Mouse (Mus musculus) kidney, postnatal 0 days (tissue): ENCODE measurements around the gene Zfp385a. TPM values are rescaled to one million over a fixed set of nuclear protein-coding genes. Genes with fewer than 3 reads are reported as not detected.

Experiments used
- ATAC-seq: fragments of 200-750 bp; cut with Nextera tagmentation; replicated peaks from 2 replicates; pipeline ENCODE4 v1.8.0; 2017; ENCODE audit warnings: low read depth, moderate number of reproducible peaks, moderate TSS enrichment, moderate library complexity; ENCODE audit not compliant: low FRiP score
- DNase-seq: peaks from one replicate; pipeline ENCODE4 v3.0.0-alpha.2; 2016; ENCODE audit warnings: low spot score
- H3K27ac ChIP-seq: fragments of 300-500 bp; sonication (generic); 2 replicates; pipeline ENCODE4 v1.5.1; 2014; ENCODE audit warnings: mild to moderate bottlenecking
- H3K27me3 ChIP-seq: fragments of 300-500 bp; sonication (generic); 2 replicates; pipeline ENCODE4 v1.6.1; 2014; ENCODE audit warnings: low read length, mixed read lengths; ENCODE audit not compliant: insufficient read depth
- H3K36me3 ChIP-seq: fragments of 300-500 bp; sonication (generic); 2 replicates; pipeline ENCODE4 v1.6.1; 2014; ENCODE audit warnings: low read length, mixed read lengths; ENCODE audit not compliant: insufficient read depth
- H3K4me1 ChIP-seq: fragments of 300-500 bp; sonication (generic); replicated peaks from 2 replicates; pipeline ENCODE4 v1.6.1; 2014; ENCODE audit warnings: antibody characterized with exemption, low read length, mixed read lengths; ENCODE audit not compliant: insufficient read depth
- H3K4me2 ChIP-seq: fragments of 300-500 bp; sonication (generic); 2 replicates; pipeline ENCODE4 v1.6.1; 2014; ENCODE audit warnings: mild to moderate bottlenecking, low read length, moderate library complexity, mixed read lengths
- H3K4me3 ChIP-seq: fragments of 300-500 bp; sonication (generic); replicated peaks from 2 replicates; pipeline ENCODE4 v1.5.1; 2014; ENCODE audit warnings: low read depth, low read length
- H3K9ac ChIP-seq: fragments of 300-500 bp; sonication (generic); 2 replicates; pipeline ENCODE4 v1.6.1; 2014; ENCODE audit warnings: low read depth, low read length
- H3K9me3 ChIP-seq: fragments of 300-500 bp; sonication (generic); replicated peaks from 2 replicates; pipeline ENCODE4 v1.6.1; 2016; ENCODE audit warnings: low read length, inconsistent platforms, mixed read lengths
- CTCF ChIP-seq: IDR thresholded peaks from 2 replicates; pipeline ENCODE4 v1.5.1; 2016; ENCODE audit warnings: antibody characterized with exemption, low read depth, mild to moderate bottlenecking, moderate library complexity
- WGBS: fragments of 180-500 bp; shearing (Covaris S2); extraction: QIAGEN DNeasy Blood & Tissue Kit; methylation state at CpG from one replicate; pipeline ENCODE4 v1.1.7; 2014; 5-methylcytosine and 5-hydroxymethylcytosine counted together
- polyA plus RNA-seq: library from polyadenylated mRNA; unstranded; fragments of >200 nt; fragmentation: Nextera tagmentation; extraction: Ambion mirVana; gene quantifications from 2 replicates; pipeline ENCODE4 v1.2.1, GENCODE M21; 2015

The Zfp385a gene
- polyA plus RNA-seq, 1 experiment from 2014 or later = 11.8 TPM

DNA sequence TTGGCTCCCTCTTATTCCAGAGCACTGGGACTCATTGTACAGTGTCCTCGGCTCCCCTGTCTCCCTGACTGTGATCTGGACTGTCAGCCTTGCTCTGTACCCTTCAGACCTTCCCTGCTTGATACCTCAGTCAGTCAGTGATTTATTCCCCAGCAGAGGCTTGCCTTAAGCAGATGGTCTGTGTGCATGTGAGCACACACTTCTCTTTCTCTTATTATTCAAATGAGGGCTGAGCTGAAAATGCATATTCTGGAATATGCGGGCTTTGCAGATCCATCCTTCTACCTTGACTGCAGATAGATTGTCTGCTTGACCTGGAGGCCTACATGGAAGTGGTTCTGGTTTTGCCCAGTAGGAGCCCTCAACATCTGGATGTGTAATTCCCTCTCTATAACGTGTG, 41.9 kb downstream of the Zfp385a start:
- Histone ChIP-seq H3K9ac (0 out of 2 replicates have a peak overlapping the region, but pooled peaks have one; percentile 18), H3K9me3 (no peaks in the 10 kb centered on the region), H3K4me2 (no peak overlapping the region), H3K27ac (peak overlapping the region; percentile 27; the same call in 1 of the 2 replicates), H3K36me3 (peaks cover 21% of the 10 kb centered on the region), H3K4me3 (no peak overlapping the region), H3K27me3 (no peaks in the 10 kb centered on the region), H3K4me1 (peaks cover 45% of the 10 kb centered on the region)
- ATAC-seq (no peak), DNase-seq (no peak)
- WGBS = 56% methylated on average over 3 of the region's 3 CpGs
- no peak for TF ChIP-seq CTCF

- 46% methylated on average over 6 of the region's 6 CpGs for WGBS
- no peaks in the 10 kb centered on the region for H3K27me3 ChIP-seq
- H3K4me1 ChIP-seq = peaks cover 38% of the 10 kb centered on the region
- H3K36me3 ChIP-seq = peaks cover 23% of the 10 kb centered on the region
- no peak overlapping the region for H3K4me2 ChIP-seq
- no peak for DNase-seq
- H3K27ac ChIP-seq = no peak overlapping the region
- no peak overlapping the region for H3K4me3 ChIP-seq
- no peaks in the 10 kb centered on the region for H3K9me3 ChIP-seq
- no peak for ATAC-seq
- no peak overlapping the region for H3K9ac ChIP-seq
- TF ChIP-seq CTCF = no peak
Observed at GRCm38 (mm10) chr15:103297313-103297712, 42.6 kb downstream of the Zfp385a start.

- Histone ChIP-seq H3K9me3 (no peaks in the 10 kb centered on the region), H3K4me2 (no peak overlapping the region), H3K4me1 (peaks cover 30% of the 10 kb centered on the region), H3K27me3 (no peaks in the 10 kb centered on the region), H3K27ac (0 out of 2 replicates have a peak overlapping the region, but pooled peaks have one; percentile 39), H3K36me3 (peaks cover 30% of the 10 kb centered on the region), H3K4me3 (no peak overlapping the region), H3K9ac (no peak overlapping the region)
- DNase-seq (no peak), ATAC-seq (no peak)
- TF ChIP-seq CTCF = no peak
- 11% methylated on average over 5 of the region's 5 CpGs for WGBS
Observed at GRCm38 (mm10) chr15:103295851-103296250, 44.0 kb downstream of the Zfp385a start.

DNA sequence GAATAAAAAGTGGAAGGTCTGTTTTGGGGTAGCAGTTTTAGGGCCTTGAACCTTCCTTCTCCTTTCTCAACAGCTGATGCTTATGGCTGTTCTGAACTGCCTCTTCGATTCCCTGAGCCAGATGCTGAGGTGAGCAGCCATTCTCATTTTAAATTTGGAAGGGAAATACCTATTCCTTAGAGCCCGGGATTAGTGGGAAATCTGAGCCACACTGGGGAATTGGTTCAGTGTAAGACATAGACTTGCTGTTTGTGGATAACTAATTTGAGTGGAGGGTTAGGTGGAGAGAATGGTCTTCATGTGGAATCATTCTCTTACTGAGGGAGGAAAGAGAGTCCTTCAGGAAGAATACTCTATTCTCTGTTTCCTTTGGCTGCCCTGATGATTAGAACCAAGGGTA, 45.2 kb downstream of the Zfp385a start:
- H3K36me3 ChIP-seq = peaks cover 30% of the 10 kb centered on the region
- ATAC-seq (no peak), DNase-seq (no peak)
- TF ChIP-seq CTCF = no peak
- no peak overlapping the region for H3K4me3 ChIP-seq
- H3K27ac ChIP-seq = no peak overlapping the region
- H3K4me1 ChIP-seq = peaks cover 22% of the 10 kb centered on the region
- no peaks in the 10 kb centered on the region for H3K9me3 ChIP-seq
- no peaks in the 10 kb centered on the region for H3K27me3 ChIP-seq
- H3K4me2 ChIP-seq = no peak overlapping the region
- no peak overlapping the region for H3K9ac ChIP-seq
- WGBS = 61% methylated on average over 2 of the region's 2 CpGs

DNA sequence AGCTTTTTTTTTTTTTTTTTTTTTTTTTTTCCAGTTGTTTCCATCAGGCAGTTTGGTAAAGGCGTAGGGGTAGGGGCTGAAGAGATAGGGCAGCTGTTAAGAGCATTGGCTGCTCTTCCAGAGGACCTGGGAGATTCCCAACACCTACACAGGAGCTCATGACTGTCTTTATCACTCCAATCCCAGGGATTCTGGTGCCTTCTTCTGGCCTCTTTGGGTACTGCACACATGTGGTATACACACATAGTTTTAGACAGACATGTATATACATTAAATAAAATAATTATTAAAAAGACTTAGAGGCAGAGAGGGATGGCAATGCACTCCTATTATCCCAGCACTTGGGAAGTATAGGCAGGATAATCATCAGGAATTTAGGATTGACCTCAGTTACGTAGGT, 46.5 kb downstream of the Zfp385a start:
- DNase-seq (no peak), ATAC-seq (no peak)
- Histone ChIP-seq H3K4me1 (peaks cover 18% of the 10 kb centered on the region; the same call in 1 of the 2 replicates), H3K27ac (no peak overlapping the region), H3K27me3 (no peaks in the 10 kb centered on the region), H3K4me3 (no peak overlapping the region), H3K36me3 (peaks cover 23% of the 10 kb centered on the region), H3K9ac (no peak overlapping the region), H3K4me2 (no peak overlapping the region), H3K9me3 (no peaks in the 10 kb centered on the region)
- peak; percentile 42; the same call in 1 of the 2 replicates for TF ChIP-seq CTCF
- 92% methylated on average over 2 of the region's 2 CpGs for WGBS

DNA sequence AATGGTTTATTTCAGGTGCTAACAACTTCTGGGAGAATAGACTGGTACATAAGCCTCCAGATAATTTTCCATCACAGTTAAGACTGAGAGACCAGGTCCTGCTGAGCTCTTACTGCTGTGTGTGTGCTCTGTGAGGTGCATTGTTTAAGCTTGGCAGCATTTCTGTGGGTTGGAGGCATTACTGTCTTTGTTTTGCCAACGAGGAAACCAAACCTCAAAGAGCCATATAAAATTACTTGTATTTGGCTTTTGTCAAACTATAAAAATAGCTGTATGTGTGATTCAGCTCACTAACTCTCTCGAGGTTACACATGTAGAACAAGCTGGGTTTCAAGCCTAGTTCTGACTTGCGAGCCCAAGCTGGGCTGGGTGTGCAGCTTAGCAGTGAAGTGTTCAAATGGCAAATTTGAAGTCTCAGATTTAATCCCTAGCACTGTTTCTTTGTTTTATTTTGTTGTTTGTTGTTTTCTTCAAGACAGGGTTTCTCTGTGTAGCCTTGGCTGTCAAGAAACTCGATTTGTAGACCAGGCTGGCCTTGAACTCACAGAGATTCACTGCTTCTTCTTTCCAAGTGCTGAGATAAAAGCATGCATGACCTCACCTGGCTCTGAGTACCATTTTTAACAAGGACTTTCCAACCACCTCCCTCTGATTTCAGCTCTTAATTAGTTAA, 47.1 kb downstream of the Zfp385a start:
- Histone ChIP-seq H3K36me3 (peaks cover 22% of the 10 kb centered on the region), H3K4me3 (no peak overlapping the region), H3K4me2 (no peak overlapping the region), H3K4me1 (peaks cover 18% of the 10 kb centered on the region; the same call in 1 of the 2 replicates), H3K27me3 (no peaks in the 10 kb centered on the region), H3K9ac (no peak overlapping the region), H3K27ac (no peak overlapping the region), H3K9me3 (no peaks in the 10 kb centered on the region)
- 63% methylated on average over 4 of the region's 4 CpGs for WGBS
- TF ChIP-seq CTCF = no peak
- DNase-seq (no peak), ATAC-seq (no peak)
